Mouse (Mus musculus): ENCODE measurements around the gene Gm27029.
"Not testable (repeated sequence)": the region's sequence is repeated elsewhere in the genome, so short reads cannot be mapped to it uniquely, and the experiment has no call there.

Gene Gm27029

GRCm38 (mm10) chr11:101419610-101420009 is 5.0 kb downstream of the Gm27029 start:
- peak; percentile 73 for DNase-seq (ENCODE audit: low read depth)

DNA sequence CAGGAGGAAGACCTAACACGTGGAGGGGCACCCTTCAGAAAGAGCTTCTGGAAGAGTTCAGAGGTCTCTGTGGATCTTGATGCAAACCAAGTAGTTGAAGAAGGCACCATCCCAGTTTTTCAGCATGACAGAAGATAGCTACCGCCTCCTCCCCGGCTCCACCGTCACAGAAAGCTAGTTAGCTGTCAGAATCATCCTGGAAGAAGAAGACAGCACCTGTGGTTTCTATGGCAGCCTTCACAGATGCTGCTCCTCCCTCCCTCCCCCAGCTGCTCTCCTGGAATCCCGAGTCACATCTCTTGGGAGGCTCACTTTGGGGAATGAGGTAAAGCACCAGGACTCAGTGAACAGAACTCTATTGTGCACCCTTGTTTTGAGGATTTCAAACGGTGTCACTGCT is 5.6 kb downstream of the Gm27029 start:
- no peak for DNase-seq (ENCODE audit: low read depth)

DNA sequence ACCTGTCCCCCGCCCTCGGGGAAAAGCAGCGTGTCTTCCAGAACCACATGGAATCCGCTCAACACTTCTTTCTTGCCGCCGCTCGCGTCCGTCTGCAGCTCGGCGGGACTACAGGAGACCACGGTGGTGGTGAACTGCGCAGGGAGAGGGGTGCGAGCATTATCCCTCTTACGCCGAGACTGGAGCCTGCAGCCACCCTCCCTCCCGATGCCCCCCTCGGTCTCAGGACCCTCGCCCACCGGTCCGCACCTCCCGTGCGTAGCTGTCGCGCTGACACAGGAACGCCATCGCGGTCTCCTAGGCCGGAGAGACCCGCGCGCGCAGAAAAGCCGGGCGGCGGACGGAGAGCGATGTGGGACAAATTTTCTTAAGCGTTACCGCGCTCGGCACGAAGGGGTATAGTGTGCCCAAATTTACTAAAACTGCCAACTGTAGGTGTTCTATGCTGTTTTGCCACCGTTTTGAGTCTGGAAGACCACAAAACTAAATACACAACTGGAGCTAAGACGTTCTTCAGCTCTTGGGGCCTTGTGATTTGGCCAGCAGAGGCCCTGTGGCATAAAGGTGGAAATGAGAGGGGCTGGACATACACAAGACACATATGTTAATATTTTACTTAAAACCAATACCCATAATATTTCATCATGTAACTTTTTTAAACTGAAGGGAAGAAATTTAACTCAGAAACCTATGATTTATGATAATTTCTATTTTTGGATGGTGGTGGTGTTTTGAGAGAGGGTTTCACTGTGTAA is 7.3 kb downstream of the Gm27029 start, which contains the start of gene Aarsd1:
Gene Aarsd1 (minus strand): TSS at position 515 of the 755 bp plus-strand sequence.
- DNase-seq (ENCODE audit: low read depth): peak; percentile 86

DNA sequence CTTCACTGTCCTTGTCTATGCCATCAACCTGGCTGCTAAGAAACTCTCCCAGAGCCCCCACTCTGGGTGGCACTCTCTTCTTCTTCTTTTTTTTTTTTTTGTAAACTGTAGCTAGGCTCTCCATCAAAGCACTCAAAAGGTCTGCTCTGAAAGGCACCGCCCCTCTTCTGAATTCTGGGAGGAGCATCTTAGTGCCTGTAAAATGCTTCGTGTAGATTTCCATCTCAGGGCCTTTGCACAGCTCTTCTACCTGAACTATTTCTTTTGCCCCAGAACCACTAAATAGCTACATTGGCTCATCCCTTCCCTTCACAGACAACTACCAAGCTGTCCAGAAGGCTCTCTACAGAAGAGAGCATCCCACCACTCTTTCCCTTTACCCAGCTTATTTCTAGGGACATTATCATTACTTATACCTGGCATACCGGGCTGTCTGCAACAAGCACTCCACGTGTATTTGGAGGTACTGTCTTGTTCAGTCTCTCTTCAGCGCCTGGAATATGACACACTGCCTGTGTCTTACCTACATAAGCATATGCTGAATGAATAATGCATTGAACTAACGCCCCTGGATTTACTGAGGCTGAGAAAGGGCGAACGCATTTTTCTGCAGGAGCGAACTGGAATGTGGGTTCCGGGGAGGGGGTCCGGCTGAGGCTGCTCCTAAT is 8.0 kb downstream of the Gm27029 start:
- DNase-seq (ENCODE audit: low read depth): peak; percentile 66

DNA sequence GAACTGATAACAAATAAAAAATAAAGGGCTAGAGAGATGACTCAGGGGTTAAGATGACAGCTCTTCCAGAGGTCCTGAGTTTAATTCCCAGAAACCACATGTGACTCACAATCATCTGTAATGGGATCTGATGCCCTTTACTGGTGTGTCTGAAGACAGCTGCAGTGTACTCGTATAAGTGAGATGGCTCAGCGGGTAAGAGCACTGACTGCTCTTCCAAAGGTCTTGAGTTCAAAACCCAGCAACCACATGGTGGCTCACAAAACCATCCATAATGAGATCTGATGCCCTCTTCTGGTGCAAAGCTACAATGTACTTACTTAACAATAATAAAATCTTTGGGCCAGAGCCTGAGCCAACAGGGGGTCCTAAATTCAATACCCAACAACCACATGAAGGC is 9.3 kb downstream of the Gm27029 start:
- DNase-seq (ENCODE audit: low read depth): peak; percentile 55

GRCm38 (mm10) chr11:101395110-101395509 is 29.5 kb downstream of the Gm27029 start:
- peak; percentile 74 for DNase-seq (ENCODE audit: low read depth)

GRCm38 (mm10) chr11:101381817-101382216 is 42.8 kb downstream of the Gm27029 start:
- no peak for DNase-seq (ENCODE audit: low read depth)

GRCm38 (mm10) chr11:101378926-101379325 is 45.7 kb downstream of the Gm27029 start:
- DNase-seq (ENCODE audit: low read depth): no peak

DNA sequence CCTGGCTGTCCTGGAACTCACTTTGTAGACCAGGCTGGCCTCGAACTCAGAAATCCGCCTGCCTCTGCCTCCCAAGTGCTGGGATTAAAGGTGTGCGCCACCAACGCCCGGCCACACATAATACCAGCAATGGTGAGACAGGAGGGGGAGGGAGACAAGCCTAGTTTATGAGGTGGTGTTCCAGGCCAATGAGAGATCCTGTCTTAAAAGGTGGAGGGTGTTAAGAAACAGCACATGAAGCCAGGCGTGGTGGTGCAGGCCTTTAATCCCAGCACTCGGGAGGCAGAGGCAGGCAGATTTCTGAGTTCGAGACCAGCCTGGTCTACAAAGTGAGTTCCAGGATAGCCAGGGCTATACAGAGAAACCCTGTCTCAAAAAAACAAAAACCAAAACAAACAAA is 46.4 kb downstream of the Gm27029 start:
- not testable (repeated sequence) for DNase-seq (ENCODE audit: low read depth)

DNA sequence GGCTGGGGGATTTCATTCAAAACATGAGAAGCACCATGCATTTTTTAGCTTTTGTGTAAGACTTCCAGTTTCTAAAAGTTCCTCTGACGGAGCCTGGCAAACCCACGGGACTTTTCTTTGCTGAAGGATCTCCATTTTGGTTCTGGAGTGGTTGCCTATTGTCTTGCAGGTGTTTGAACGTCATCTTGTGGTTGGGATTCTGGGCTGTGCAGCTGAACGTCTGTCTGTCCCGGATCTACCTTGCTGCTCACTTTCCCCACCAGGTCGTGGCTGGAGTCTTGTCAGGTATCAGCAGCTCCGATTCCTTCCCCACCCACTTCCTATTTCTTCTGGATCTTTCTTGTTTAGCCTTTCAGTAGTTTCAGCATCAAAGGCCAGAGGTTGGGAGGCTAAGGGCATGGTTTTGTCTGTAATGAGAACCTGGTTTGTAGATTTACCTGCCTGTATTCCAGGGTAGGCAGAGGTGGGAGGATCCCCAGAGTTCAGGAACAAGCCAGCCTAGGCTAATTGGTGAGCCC is 50.1 kb downstream of the Gm27029 start:
- no peak for DNase-seq (ENCODE audit: low read depth)

DNA sequence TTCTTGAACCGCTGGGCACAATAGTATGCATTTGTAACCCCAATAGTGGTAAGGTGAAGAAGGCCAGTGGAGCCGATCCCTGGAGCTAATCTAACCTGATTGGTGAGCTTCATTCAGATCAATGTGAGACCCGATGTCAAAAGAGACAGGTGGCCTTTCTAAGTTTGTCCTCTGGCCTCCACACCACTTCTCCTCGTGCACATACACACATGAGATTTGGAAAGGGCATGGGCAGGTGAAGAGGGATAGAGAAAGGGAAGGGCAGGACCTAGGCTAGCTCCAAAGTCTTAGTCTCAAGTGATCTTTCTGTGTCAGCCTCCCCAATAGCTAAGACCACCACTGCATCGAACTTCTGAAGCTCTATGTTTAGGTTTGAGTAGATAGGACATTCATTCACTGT is 54.5 kb downstream of the Gm27029 start:
- no peak for DNase-seq (ENCODE audit: low read depth)

GRCm38 (mm10) chr11:101367326-101367935 is 57.2 kb downstream of the Gm27029 start, which contains the start of gene G6pc:
TSS of gene G6pc (plus strand) at chr11:101367561.
- no peak for DNase-seq (ENCODE audit: low read depth)

- DNase-seq (ENCODE audit: low read depth): no peak
These were observed 60.1 kb downstream of the Gm27029 start for GRCm38 (mm10) chr11:101364531-101364931.

- no peak for DNase-seq (ENCODE audit: low read depth)
These were observed 63.9 kb downstream of the Gm27029 start for GRCm38 (mm10) chr11:101360651-101361113.

- DNase-seq (ENCODE audit: low read depth): no peak
These were observed 64.8 kb downstream of the Gm27029 start for GRCm38 (mm10) chr11:101359776-101360175.

DNA sequence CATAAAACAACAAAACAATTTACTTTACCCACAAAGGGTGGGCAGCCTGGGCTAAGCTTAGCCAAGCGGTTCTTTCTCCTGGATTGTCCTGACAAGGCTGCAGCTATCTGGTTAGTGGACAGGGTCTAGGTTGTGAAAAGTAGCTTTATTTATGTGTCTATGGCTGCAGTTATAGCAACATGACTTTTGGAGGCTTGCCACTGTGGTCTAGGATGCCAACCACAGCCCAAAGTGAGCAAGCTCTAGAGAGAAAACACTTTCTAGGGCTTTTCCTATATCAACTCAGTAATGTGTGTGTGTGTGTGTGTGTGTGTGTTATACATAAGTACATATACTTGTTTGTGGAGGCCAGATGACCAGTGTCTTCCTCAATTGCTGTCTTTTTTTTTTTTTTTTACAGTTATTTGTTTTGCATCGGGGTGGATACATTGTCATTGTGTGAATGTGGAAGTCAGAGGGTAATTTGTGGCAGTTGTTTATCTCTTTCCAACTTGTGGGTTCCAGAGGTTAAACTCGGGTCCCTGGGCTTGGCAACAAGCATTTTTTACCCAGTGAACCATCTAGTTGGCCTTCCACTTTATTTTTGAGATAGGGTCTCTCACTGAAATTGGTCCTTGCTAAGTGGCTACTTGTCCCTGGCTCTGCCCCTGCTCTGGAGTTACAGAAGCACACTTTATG is 67.0 kb downstream of the Gm27029 start:
- DNase-seq (ENCODE audit: low read depth): peak; percentile 67

Measured in 416B (cell line).